Mouse (Mus musculus) thymus, postnatal 36 days (tissue): Measurements from ENCODE around the gene Pard6b.
"Not testable (repeated sequence)": the region's sequence is repeated elsewhere in the genome, so short reads cannot be mapped to it uniquely, and the experiment has no call there.

Experiments
- DNase-seq, 2 experiments: peaks; one replicate each; pipeline ENCODE4 v3.0.0; 2022; ENCODE audit warnings: mixed read lengths in 2 of 2

The Pard6b gene

DNA sequence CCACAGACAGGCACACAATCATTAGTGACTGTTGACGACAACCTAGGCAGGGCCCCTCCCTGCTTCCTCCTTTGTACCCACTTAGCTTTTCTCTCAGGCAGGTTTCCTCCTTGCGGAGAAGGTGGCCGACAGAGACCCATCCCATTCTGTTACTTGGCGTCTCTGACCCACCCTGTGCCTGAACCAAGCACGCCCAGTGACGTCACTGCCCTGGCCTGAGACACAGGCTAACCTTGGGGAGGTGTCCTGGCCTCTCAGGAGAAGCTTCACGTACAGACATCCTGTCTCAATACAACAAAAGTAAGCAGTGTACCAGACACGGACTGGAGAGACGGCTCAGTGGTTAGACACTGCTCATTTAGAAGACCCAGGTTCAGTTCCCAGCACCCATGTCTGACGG lies 22.5 kb downstream of the Pard6b start:
- DNase-seq, result no peak

GRCm38 (mm10) chr2:168104375-168105144 lies 23.8 kb downstream of the Pard6b start:
- no peak for DNase-seq

DNA sequence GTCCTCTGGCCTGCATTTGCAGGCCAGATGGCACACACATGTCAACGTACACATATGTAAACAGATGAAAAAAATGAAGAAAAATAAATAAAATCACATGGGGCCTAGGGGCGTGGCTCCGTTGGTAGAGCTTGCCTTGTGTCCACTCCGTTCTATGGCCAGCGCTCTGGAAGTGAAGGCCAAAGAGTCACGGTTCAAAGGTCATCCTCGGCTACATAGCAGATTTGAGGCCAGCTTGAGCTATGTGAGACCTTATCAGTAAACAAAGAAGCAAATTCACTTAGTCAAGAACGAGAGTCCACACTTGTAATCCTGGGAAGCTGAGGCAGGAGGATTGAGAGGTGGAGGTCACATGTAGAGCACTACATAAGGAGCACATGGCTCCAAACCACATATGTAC lies 24.5 kb downstream of the Pard6b start:
- no peak for DNase-seq

GRCm38 (mm10) chr2:168106701-168107178 lies 25.9 kb downstream of the Pard6b start:
- no peak for DNase-seq

DNA sequence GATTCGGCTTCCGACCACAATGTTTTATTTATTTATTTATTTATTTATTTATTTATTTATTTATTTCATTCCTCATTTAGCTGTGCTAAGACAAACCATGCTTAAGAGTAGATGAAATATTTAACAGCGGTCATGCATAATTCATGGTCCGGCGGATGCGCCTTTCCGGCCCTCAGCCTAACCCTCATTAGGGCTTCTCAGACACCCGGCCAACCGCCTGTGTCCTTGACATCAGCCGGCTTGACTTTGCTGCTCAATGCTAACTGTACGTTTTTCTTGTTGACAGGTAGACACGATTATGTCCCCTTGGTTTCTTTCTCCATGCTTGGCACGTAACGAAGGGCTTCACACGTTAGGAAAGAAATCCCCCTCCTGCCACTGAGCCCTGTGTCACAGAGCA lies 26.6 kb downstream of the Pard6b start:
- no peak for DNase-seq

- DNase-seq, result not testable (repeated sequence)
These were observed 27.1 kb downstream of the Pard6b start for GRCm38 (mm10) chr2:168107901-168108300.

DNA sequence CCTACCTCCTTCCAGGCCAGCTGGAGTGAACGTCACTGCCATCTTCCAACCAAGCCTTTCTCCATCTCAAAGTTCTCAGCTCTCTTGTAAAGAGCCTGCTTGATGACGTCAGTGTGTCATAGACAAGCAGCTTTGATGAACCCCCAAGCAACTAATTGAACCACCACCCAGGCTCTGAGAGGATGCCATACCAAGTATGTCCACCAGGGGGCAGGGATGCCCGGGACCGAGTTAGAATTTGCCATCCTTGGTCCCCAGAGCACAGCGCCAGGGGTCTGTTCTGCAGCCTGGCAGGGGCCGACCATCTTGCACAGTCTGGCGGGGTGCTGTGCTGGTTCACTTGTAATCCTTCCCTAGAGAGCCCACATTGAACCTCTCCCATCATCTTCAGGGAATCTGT lies 31.1 kb downstream of the Pard6b start:
- DNase-seq, result peak; percentile 56 to 69

DNA sequence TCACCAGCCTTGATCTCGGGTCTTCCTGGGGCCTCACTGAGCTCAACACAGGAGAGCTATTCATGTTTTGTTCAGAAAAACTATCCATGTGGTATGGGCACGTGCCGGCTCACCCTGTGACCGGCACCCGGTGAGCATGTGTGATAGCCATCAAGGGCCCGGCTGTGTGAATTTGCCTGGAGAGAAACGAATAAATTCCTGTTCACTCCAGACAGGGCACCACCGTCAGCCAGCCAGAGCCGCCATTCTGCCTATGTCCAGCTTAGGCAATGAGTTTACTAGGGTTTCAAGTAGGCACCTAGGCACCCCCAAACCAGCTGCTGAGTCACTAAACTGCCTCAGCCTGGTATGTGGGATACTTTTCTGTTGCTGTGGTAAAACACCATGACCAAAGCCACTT lies 32.5 kb downstream of the Pard6b start:
- DNase-seq, result no peak

DNA sequence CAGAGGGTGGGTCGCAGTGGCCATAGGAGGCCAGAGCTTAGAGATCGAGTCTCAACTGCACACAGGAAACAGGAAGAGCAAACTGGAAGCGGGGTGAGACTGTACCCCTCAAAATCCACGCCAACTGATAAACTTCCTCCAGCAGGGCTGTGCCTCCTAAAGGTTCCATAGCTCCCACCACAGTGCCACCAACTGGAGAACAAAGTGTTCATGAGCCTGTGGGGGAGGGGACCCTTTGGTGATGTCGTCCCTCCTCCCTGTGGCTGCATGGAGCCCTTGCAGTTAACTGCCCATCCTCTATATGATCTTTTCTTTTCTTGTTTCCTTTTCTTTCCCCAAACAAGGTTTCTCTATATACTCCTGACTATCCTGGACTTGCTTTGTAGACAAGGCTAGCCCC lies 32.9 kb downstream of the Pard6b start:
- DNase-seq, result no peak

- DNase-seq, result peak; percentile 36 to 40
These were observed 34.0 kb downstream of the Pard6b start for GRCm38 (mm10) chr2:168114699-168115350.

GRCm38 (mm10) chr2:168115826-168116225 lies 35.0 kb downstream of the Pard6b start:
- no peak for DNase-seq

DNA sequence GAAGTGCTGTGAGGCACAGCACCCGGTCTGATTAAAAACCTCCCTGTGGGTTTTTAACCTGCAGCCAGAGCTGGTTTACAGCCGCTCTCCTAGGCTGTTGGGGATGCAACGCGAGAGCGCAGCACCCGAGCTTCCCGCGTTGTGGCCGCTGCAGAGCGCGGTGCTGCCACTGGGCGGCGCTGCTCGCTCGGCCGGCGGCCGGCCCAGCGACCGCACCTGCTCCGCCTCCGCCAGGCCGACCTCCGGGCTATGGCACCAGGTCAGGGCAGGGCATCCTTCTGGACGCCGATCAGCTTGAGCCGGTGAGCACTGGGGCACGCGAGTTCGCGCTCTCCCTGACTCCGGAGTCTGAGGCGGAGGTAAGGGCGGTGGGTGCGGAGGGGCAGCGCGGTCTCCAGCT lies 36.3 kb downstream of the Pard6b start:
- peak; percentile 53 to 61 for DNase-seq

GRCm38 (mm10) chr2:168117553-168117952 lies 36.7 kb downstream of the Pard6b start:
- no peak for DNase-seq

- DNase-seq, result no peak
These were observed 37.2 kb downstream of the Pard6b start for GRCm38 (mm10) chr2:168117967-168118366.

GRCm38 (mm10) chr2:168118456-168118855 lies 37.7 kb downstream of the Pard6b start:
- no peak for DNase-seq

GRCm38 (mm10) chr2:168119123-168119522 lies 38.3 kb downstream of the Pard6b start:
- no peak for DNase-seq

GRCm38 (mm10) chr2:168120906-168121305 lies 40.1 kb downstream of the Pard6b start:
- no peak for DNase-seq

DNA sequence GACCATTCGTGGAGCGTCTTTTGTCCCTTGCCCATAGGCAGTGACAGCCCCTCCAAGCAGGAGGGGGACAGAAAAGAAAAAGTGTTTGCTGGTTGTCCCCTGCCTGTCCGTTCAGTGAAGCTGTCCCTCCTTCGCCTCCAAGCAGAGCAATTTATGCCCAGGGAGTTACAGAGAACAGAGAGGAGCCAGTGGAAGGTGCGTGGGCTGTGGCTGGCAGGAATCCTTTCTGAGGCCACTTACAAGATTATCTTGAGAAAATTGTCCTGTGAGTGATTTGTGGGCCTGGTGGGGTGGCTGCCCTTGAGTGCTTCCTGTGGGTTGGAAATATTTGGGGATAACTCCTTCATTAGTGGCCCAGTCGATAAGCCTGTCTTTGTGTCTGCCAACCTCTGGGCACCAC lies 42.8 kb downstream of the Pard6b start:
- DNase-seq, result no peak

DNA sequence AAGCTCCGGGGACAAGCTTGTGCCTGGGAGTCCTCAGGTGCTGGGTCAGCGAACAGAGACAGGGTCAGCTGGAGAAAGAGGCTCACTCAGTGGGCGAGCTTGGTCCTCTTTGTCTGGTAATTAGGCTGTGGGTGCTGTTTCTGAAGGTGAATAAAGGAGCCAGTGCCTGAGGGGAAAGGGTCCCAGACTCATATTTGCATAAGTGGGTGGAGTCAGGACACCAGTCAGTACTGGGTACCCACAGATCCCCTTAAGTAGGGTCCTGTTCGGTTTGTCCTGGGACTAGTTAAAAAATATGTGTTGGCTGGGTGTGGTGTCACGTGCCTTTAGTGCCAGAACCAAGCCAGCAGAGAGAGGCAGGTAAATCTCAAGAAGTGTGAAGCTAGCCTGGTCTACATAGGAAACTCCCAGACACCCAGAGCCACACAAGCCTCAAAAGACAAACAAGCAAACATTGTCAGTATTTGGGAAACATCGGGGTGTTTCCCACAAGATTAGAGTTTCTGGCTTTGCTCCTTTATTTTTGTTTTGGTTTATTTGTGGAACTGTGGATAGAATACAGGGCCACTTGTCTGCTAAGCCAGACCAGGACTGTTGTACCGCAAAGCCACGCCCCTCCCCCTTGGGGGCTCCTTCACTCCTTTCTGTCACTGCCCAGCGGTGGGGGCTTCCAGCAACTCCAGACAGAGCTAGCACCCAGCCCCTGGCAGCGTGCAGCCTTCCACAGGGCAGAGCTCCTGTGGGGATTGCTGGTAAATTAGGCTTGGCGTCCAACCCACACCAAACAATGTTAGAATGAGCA lies 44.7 kb downstream of the Pard6b start:
- no peak for DNase-seq

DNA sequence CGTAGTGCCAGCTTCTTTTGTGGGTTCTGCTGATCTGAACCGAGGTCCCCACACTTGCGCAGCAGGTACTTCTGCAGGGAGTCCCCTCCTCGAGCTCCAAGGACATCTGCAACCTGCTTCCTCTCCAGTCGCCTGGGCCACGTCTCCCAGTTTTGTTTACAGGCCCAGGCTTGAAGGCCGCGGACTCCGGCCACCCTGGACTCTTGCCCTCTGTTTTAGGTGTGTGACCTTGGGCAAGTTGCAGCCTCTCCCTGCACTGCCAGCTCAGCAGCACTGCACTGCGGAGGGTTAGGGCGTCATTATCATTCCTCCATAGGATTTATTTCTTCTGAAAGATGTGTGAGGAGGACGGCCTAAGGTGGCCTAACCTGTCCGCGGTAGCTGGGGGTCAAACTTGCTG lies 47.0 kb downstream of the Pard6b start:
- DNase-seq, result no peak

- DNase-seq, result peak; percentile 79 to 82
These were observed 47.5 kb downstream of the Pard6b start for GRCm38 (mm10) chr2:168128211-168128859.

- DNase-seq, result no peak
These were observed 49.2 kb downstream of the Pard6b start for GRCm38 (mm10) chr2:168130046-168130445.

DNA sequence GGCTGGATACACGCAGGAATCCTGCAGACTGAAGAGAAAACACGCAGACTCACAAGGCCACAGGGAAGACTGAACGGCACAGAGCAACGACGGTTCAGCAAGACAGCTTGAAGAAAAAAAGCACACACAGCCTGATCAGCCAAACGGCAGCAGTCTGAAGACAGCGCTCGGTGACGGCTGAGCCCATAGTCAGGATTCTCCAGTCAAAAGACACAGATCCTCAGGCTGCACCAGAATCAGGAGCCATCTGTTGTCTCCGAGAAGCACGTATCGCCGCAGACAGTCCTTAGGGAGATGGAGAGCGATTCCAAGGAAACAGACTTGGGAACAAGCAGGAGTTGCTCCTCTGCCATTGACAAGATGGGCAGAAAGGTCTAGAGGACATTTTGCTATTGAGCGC lies 56.4 kb downstream of the Pard6b start:
- DNase-seq, result no peak
